Mouse (Mus musculus) thymus, adult 2 months (tissue): ENCODE data around the gene Olfr524. TPM values are rescaled to one million over a fixed set of nuclear protein-coding genes. Genes with fewer than 3 reads are reported as not detected.

Experiments used
- DNase-seq: peaks from one replicate; pipeline ENCODE4 v3.0.0; 2021
- H3K27ac ChIP-seq: fragments of 200-500 bp; 2 replicates; pipeline ENCODE4 v1.5.1; 2012; ENCODE audit warnings: low read length, control low read depth; ENCODE audit not compliant: control insufficient read depth, insufficient read depth
- H3K27me3 ChIP-seq: fragments of 200-500 bp; 2 replicates; pipeline ENCODE4 v1.6.1; 2012; ENCODE audit warnings: mild to moderate bottlenecking, low read length, moderate library complexity, mixed read lengths; ENCODE audit not compliant: control insufficient read depth, insufficient read depth
- H3K36me3 ChIP-seq: fragments of 200-500 bp; 2 replicates; pipeline ENCODE4 v1.6.1; 2012; ENCODE audit warnings: mild to moderate bottlenecking, low read length, moderate library complexity; ENCODE audit not compliant: control insufficient read depth, insufficient read depth
- H3K4me1 ChIP-seq: fragments of 200-500 bp; replicated peaks from 2 replicates; pipeline ENCODE4 v1.6.1; 2012; ENCODE audit warnings: low read length; ENCODE audit not compliant: control insufficient read depth, insufficient read depth
- H3K4me3 ChIP-seq: fragments of 200-500 bp; 2 replicates; pipeline ENCODE4 v1.5.1; 2012; ENCODE audit warnings: mild to moderate bottlenecking, low read length, control low read depth, moderate library complexity; ENCODE audit not compliant: control insufficient read depth, insufficient read depth
- CTCF ChIP-seq: fragments of 200-500 bp; IDR thresholded peaks from 2 replicates; pipeline ENCODE4 v1.5.1; 2012; ENCODE audit warnings: mild to moderate bottlenecking, control low read depth, low read length, moderate library complexity, borderline replicate concordance; ENCODE audit not compliant: control insufficient read depth, poor library complexity, insufficient read depth; ENCODE audit errors: extremely low read depth
- POLR2A ChIP-seq: fragments of 200-500 bp; IDR thresholded peaks from 2 replicates; pipeline ENCODE4 v1.6.1; 2012; ENCODE audit warnings: mild to moderate bottlenecking, low read length, control low read depth, moderate library complexity; ENCODE audit not compliant: control insufficient read depth, poor library complexity, insufficient read depth; ENCODE audit errors: extremely low read depth
- WGBS: fragments of 180-500 bp; shearing (Covaris S2); methylation state at CpG from one replicate; pipeline ENCODE4 v1.1.7; 2018; 5-methylcytosine and 5-hydroxymethylcytosine counted together
- polyA plus RNA-seq: library from polyadenylated mRNA; depleted of rRNA; stranded (reverse); fragments of >200 nt; gene quantifications from 2 replicates; pipeline ENCODE4 v1.2.3, GENCODE M21; 2012

Gene Olfr524
- polyA plus RNA-seq, 1 experiment = 2.6 TPM

DNA sequence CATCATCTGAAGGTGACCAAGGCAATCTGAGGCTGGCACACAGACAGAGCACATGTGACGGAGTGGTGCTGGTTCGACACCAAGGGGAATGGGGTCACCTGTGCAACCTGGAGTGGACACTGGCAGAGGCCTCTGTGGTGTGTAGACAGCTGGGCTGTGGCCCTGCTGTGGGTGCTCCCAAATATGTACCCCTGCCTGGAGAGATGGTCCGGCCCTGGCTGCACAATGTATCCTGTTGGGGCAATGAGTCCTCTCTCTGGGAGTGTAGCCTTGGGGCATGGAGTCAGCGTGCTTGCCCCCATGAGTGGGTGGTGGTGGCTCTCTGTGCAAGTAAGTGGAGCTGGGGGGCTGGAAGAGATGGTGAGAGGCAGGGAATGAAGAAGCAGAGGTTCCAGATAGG is 14.6 kb upstream of the Olfr524 start:
- Histone ChIP-seq H3K4me3 (no peak overlapping the region), H3K27ac (no peak overlapping the region), H3K27me3 (no peaks in the 10 kb centered on the region), H3K4me1 (no peaks in the 10 kb centered on the region), H3K36me3 (no peaks in the 10 kb centered on the region)
- no peak for DNase-seq
- TF ChIP-seq POLR2A = no peak
- no peak for TF ChIP-seq CTCF
- WGBS = 94% methylated on average over 4 of the region's 4 CpGs

DNA sequence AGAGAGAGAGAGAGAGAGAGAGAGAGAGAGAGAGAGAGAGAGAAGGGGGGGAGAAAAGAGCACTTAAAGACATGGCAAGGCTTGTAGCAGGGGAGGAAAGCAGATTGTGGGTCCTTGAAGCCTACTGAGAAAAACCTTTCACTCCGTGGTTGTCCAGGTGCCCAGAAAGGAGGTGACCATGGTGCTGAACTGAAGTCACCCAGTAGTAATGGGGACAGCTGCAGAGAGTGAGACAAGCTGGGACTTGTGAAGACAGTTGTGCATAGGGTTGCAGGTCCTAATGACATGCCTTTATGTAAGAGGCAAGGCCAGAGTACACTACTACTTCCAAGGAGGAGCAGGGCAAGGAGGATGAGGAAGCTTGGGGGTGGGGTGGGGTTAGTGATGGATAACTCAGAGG is 13.5 kb upstream of the Olfr524 start:
- DNase-seq = no peak
- H3K27me3 ChIP-seq = no peaks in the 10 kb centered on the region
- H3K27ac ChIP-seq = no peak overlapping the region
- no peak for TF ChIP-seq CTCF
- no peak overlapping the region for H3K4me3 ChIP-seq
- H3K4me1 ChIP-seq = peaks cover under 1% of the 10 kb centered on the region
- WGBS = 8% methylated on average over 1 of the region's 1 CpGs
- H3K36me3 ChIP-seq = no peaks in the 10 kb centered on the region

DNA sequence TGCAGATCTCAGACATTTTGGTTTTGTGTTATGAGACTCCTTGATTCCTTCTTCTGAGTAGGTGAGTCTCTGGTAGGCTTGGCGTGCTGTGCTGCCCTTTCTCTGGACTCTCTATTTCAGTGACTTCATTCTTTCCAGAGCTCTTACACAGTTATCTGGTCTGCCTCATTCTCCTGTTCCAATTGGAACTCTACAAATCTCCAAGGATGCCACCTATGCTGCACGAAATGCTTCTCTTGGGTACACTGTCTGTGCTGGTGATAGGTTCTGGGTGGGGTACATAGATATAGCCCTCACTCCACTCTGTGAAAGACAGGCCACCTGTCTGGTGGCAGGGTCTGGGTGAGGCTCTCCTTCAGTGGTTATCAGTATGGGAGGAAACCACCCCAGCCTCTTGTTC is 12.2 kb upstream of the Olfr524 start, which contains the start of gene Cd163l1:
Cd163l1 (plus strand) TSS at position 301 of the 400 bp plus-strand sequence.
- TF ChIP-seq POLR2A (no peak), CTCF (no peak)
- Histone ChIP-seq H3K27me3 (no peaks in the 10 kb centered on the region), H3K4me1 (peaks cover 8% of the 10 kb centered on the region), H3K36me3 (no peaks in the 10 kb centered on the region), H3K4me3 (no peak within 1 kb of the TSS), H3K27ac (no peak within 1 kb of the TSS)
- DNase-seq = no peak
- 95% methylated on average over 2 of the region's 2 CpGs for WGBS

DNA sequence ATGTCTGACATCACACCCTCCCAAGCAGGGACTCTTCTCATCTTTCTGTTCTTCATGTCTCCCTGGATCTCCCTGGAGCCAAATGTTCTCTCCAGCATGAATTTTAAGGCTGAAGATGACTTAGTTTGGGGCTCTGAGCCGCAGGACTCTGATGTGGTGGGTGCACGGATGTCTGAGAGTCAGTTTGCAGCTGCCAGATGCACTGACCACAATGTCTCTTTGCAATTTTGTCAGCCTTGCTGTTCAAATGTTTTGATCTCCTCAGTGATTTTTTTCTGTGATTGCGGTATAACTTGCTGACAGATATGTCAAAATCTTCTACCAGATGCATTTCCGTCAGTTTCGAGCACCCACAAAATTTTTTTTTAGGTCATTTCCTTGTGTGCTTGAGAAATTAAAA is 8.1 kb upstream of the Olfr524 start:
- no peak for TF ChIP-seq POLR2A
- TF ChIP-seq CTCF = no peak
- 7% methylated on average over 5 of the region's 5 CpGs for WGBS
- Histone ChIP-seq H3K36me3 (no peaks in the 10 kb centered on the region), H3K27ac (no peak overlapping the region), H3K4me3 (no peak overlapping the region), H3K27me3 (no peaks in the 10 kb centered on the region), H3K4me1 (peaks cover 10% of the 10 kb centered on the region)
- no peak for DNase-seq

DNA sequence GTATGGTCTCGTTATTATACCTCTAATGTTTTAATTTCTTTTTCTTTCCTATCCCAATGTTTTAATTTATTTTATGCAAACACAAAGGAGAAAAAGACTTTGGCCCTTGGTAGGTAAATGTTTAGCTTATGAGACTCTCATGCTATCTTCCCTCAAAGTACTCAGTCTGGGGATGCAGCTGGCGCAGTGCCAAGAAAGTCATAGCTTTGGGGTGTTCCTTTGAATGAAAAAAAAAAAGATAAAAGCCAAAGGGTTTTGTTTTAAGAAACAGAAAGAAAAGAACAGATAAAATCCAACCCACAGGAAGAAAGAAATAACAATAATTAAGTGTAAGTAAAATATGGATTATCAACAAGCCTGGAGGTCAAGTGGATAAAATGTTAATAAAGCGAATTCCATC is 2.9 kb upstream of the Olfr524 start:
- Histone ChIP-seq H3K27me3 (no peaks in the 10 kb centered on the region), H3K27ac (no peak overlapping the region), H3K36me3 (no peaks in the 10 kb centered on the region), H3K4me3 (no peak overlapping the region), H3K4me1 (peaks cover 37% of the 10 kb centered on the region)
- WGBS = 31% methylated on average over 3 of the region's 3 CpGs
- peak; percentile 23 for DNase-seq
- TF ChIP-seq POLR2A (no peak), CTCF (no peak)

DNA sequence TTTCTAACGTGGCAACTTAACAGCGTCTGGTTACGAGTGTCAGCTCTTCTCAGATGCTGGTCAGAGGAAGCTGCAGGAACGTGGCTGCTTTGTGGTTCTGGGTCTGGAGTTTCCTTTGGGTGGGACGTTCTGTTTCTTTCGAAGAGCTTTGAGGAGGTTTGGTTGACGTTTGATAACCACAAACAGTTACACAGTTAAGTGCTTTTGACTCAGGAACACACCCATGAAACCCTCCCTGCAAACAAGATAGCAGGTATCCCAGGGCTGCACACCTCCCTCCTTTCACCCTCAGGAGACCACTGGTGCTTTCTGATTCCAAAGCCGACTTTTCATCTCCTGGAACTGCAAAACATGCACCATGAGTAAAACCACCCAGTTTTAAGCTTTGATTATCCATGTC is 2.4 kb upstream of the Olfr524 start:
- no peak for DNase-seq
- 3% methylated on average over 8 of the region's 8 CpGs for WGBS
- no peaks in the 10 kb centered on the region for H3K27me3 ChIP-seq
- no peaks in the 10 kb centered on the region for H3K36me3 ChIP-seq
- H3K27ac ChIP-seq = no peak overlapping the region
- H3K4me1 ChIP-seq = peaks cover 36% of the 10 kb centered on the region
- TF ChIP-seq CTCF (no peak), POLR2A (no peak)
- H3K4me3 ChIP-seq = no peak overlapping the region

DNA sequence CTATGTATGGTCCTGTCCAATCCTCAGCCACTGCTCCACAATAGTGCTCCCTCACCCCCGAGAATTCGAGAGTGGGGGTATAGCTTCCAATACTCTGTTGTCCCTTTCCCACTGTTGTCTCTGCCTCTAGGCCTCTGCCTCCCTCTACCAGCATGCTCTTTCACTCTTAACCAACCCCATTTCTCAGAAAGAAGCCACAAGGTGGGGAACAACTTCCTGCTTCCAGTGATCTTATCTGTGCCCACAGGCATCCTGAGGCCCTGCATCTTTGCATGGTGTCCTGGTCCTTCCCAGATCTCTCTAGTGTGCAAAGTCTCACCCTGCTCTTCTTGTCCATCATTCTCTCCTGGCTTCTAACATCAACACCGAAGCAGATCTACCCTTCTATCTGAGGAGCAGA is 1.1 kb upstream of the Olfr524 start:
- peak overlapping the region; percentile 54 for H3K27ac ChIP-seq

More for the DNA sequence above, 1.1 kb upstream of the Olfr524 start:
- Histone ChIP-seq H3K27me3 (no peaks in the 10 kb centered on the region), H3K4me3 (no peak overlapping the region), H3K4me1 (peaks cover 39% of the 10 kb centered on the region), H3K36me3 (no peaks in the 10 kb centered on the region)
- peak; percentile 19 for DNase-seq
- WGBS = 8% methylated on average over 3 of the region's 3 CpGs
- TF ChIP-seq POLR2A (no peak), CTCF (no peak)
